Mouse (Mus musculus) hindbrain, postnatal 0 days (tissue): ENCODE measurements around the gene Vamp2. TPM values are rescaled to one million over a fixed set of nuclear protein-coding genes. Genes with fewer than 3 reads are reported as not detected.
A peak's percentile ranks its signal among the peaks of the same experiment; 100 is the strongest.

Experiments used
- ATAC-seq: fragments of 200-750 bp; cut with Nextera tagmentation; 2 replicates; pipeline ENCODE4 v1.8.0; 2017; ENCODE audit warnings: mild to moderate bottlenecking, moderate TSS enrichment, moderate library complexity
- DNase-seq: peaks from one replicate; pipeline ENCODE4 v3.0.0-alpha.2; 2015; ENCODE audit warnings: low spot score
- H3K27ac ChIP-seq: fragments of 300-500 bp; sonication (generic); 2 replicates; pipeline ENCODE4 v1.5.1; 2014; ENCODE audit warnings: mild to moderate bottlenecking
- H3K27me3 ChIP-seq: fragments of 300-500 bp; sonication (generic); 2 replicates; pipeline ENCODE4 v1.6.1; 2014; ENCODE audit warnings: low read length, mixed read lengths; ENCODE audit not compliant: insufficient read depth
- H3K36me3 ChIP-seq: fragments of 300-500 bp; sonication (generic); 2 replicates; pipeline ENCODE4 v1.6.1; 2014; ENCODE audit warnings: low read length, mixed read lengths; ENCODE audit not compliant: insufficient read depth
- H3K4me1 ChIP-seq: fragments of 300-500 bp; sonication (generic); 2 replicates; pipeline ENCODE4 v1.6.1; 2014; ENCODE audit warnings: antibody characterized with exemption, low read length, mixed read lengths; ENCODE audit not compliant: insufficient read depth
- H3K4me2 ChIP-seq: fragments of 300-500 bp; sonication (generic); 2 replicates; pipeline ENCODE4 v1.6.1; 2014; ENCODE audit warnings: low read depth, mild to moderate bottlenecking, low read length, moderate library complexity, mixed read lengths
- H3K4me3 ChIP-seq: fragments of 300-500 bp; sonication (generic); 2 replicates; pipeline ENCODE4 v1.5.1; 2014; ENCODE audit warnings: low read length
- H3K9ac ChIP-seq: fragments of 300-500 bp; sonication (generic); replicated peaks from 2 replicates; pipeline ENCODE4 v1.6.1; 2014; ENCODE audit warnings: mild to moderate bottlenecking, low read length, moderate library complexity, mixed read lengths
- H3K9me3 ChIP-seq: fragments of 300-500 bp; sonication (generic); 2 replicates; pipeline ENCODE4 v1.6.1; 2016; ENCODE audit warnings: low read length, mixed read lengths
- CTCF ChIP-seq: IDR thresholded peaks from 2 replicates; pipeline ENCODE4 v1.5.1; 2016; ENCODE audit warnings: antibody characterized with exemption, control low read depth, low read depth
- WGBS: fragments of 180-500 bp; shearing (Covaris S2); extraction: QIAGEN DNeasy Blood & Tissue Kit; methylation state at CpG from one replicate; pipeline ENCODE4 v1.1.7; 2014; 5-methylcytosine and 5-hydroxymethylcytosine counted together
- polyA plus RNA-seq: library from polyadenylated mRNA; unstranded; fragments of >200 nt; fragmentation: Nextera tagmentation; extraction: Ambion mirVana; gene quantifications from 2 replicates; pipeline ENCODE4 v1.2.1, GENCODE M21; 2015
- total RNA-seq: library from RNA; depleted of rRNA; stranded (reverse); fragments of >200 nt; gene quantifications from 2 replicates; pipeline ENCODE4 v1.2.3, GENCODE M21; 2014

Gene Vamp2
- total and polyA plus RNA-seq, 2 experiments from 2014 or later: 146 to 489 TPM

DNA sequence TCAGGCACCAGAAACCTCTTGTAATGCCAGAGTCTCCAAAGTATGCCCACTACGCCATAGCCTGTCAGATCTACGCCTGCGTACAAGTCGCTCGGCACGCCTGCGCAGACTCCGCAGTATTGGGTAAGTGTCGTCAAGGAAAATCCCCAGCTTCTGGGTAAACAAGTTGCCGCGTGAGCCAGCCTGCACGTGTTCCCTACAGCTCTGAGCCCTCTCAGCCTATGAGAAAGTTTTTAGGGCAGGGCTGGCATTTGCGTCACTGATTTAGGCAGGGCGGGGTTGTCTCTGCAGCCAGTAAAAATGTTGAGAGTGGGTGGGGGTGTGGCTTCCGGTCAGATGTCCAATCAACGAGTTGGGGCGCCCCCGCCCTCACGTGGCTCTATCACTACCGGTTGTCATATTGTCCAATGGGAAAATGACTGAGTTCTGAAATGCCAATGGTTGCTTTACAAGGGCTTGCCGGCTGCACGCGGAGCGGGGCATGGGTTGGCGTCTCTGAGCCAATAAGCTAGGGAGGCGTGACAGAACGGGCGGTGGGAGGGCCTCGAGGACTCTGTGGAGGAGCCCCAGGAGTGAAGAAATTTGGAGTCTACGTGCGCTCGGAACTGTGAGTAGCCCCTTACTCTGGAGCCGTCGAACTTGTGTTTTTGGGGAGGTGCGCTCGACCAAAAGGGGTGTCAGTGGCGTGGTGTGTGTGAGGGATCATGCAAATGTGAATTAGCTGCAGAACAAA lies 6.6 kb downstream of the Vamp2 start, which contains the start of gene Per1:
Per1 (plus strand) TSS at position 521 of the 733 bp plus-strand sequence.
- Histone ChIP-seq H3K27ac (peak within 1 kb of the TSS; percentile 96), H3K9me3 (no peaks in the 10 kb centered on the region), H3K36me3 (peaks cover 5% of the 10 kb centered on the region; the same call in 1 of the 2 replicates), H3K4me3 (peak within 1 kb of the TSS; percentile 56), H3K4me2 (peak within 1 kb of the TSS; percentile 98), H3K9ac (peak within 1 kb of the TSS; percentile 74), H3K27me3 (no peaks in the 10 kb centered on the region), H3K4me1 (peaks cover 31% of the 10 kb centered on the region)
- ATAC-seq (peak; percentile 95), DNase-seq (peak; percentile 100)
- TF ChIP-seq CTCF: no peak
- WGBS: under 1% methylated on average over 37 of the region's 37 CpGs

DNA sequence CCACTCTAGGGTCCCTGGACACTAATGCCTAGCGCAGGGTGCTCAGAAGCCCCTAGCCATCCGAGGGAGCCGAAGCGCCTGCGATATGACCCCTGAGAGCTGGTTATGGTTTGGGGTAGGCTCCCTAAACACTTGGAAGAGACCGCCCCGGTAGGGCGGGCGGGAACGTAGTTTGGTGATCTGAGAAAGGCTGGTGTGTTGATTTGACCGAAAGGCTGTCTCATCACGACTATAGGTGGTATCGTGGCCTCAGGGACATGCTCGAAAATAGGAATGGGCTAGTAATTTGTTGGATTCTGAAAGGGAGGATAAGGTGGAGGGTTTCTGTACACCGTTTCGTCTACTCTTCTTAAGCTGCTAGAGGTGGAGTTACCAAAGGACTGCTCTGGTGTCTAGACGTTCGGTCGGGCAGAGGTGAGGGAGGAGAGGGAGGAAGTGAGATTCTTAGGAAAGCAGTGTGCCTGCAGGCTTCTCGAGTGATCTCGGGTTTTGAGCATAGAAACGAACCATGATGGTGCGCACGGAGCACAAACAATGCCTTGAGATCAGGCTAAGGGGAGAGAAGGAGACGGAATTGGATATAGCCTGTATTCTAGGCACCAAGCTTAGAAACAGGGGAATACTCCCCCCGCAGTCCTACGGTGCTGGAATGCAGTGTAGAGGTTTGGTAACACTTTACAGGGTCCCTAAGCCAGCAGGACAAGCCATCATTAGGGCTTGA lies 7.4 kb downstream of the Vamp2 start:
- no peak for TF ChIP-seq CTCF
- no peak for ATAC-seq
- H3K9ac ChIP-seq: peak overlapping the region; percentile 74
- peak overlapping the region; percentile 98 for H3K4me2 ChIP-seq
- peak overlapping the region; percentile 56 for H3K4me3 ChIP-seq
- no peak for DNase-seq
- peak overlapping the region; percentile 96 for H3K27ac ChIP-seq
- peaks cover 3% of the 10 kb centered on the region; the same call in 1 of the 2 replicates for H3K36me3 ChIP-seq
- H3K9me3 ChIP-seq: no peaks in the 10 kb centered on the region
- H3K4me1 ChIP-seq: peaks cover 32% of the 10 kb centered on the region
- 2% methylated on average over 27 of the region's 27 CpGs for WGBS
- H3K27me3 ChIP-seq: no peaks in the 10 kb centered on the region

DNA sequence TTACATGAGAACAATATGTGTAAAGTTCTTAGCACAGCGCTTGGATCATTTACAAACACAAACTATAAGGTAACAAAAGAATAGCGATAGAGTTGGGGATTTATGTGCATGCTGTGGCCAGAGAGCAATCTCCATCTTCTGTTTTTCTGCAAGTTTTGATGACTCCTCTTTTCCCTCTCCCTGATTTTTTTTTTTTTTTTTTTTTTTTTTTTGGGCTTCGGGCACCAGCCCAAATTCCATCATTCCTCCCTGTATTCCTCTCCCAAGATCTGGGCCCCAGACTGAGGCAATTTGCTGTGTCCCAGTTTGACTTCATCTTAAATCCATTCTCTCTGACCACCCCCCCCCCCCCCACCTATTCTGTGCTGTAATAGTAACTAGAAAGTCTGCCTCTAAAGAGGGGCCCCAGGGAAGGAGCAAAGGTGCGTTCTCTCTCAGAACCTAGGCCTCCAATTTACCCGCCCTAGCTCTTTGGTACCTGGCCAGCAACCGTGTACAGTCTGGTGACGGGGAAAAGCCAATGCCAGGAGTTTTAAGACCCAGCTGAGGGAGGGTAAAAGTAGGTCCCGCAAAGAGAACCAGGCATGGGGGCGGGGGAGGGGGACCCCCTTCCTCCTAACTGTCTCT lies 8.2 kb downstream of the Vamp2 start:
- no peak for ATAC-seq
- peak overlapping the region; percentile 74 for H3K9ac ChIP-seq
- H3K4me3 ChIP-seq: peak overlapping the region; percentile 56
- H3K4me2 ChIP-seq: peak overlapping the region; percentile 98
- peaks cover 10% of the 10 kb centered on the region; the same call in 1 of the 2 replicates for H3K36me3 ChIP-seq
- H3K9me3 ChIP-seq: no peaks in the 10 kb centered on the region
- 8% methylated on average over 8 of the region's 9 CpGs for WGBS
- no peak for TF ChIP-seq CTCF
- H3K27me3 ChIP-seq: no peaks in the 10 kb centered on the region
- H3K4me1 ChIP-seq: peaks cover 32% of the 10 kb centered on the region
- DNase-seq: no peak
- H3K27ac ChIP-seq: peak overlapping the region; percentile 96

DNA sequence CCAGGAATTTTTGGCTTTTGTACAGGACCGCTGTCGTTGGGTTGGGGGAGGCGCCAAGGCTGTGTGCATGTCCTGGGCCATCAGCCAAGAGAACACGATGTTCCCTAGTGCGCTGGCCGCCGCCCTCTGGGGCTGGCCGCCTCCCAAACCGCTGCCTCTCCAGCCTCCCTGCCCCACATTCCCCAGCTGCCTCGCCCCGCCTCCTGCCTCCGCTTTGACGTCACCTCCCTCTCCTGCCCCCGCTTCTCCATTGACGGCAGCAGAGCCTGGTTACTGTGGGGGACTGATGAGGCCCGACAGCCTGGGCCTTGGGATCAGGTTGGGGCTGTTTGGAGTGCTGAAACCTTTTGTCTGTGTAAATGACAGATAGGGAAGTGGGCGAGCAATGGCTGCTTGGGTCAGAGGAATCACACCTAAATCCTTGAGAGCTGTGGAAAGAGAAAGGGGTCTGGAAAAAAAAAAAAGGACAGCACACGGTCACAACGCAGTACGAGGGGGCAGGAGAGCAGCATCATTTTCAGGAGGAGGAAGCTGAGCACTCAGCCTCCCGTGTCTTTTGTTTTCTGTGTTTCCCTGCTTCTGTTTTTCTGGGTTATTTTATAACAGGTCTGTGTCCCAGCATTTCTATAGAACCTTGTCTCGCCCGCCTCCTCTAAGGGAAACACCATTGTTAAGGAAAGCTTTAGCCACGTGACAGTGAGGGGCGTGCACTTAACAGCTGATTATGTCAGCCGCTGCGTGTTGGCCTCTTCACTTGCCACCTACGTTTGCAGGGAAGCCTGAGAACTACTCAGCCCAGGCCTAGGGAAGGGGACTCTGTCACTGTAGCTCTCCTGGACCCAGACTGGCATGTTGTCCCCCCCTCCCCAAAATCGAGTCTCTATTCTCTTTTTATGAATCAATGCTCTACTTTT lies 9.0 kb downstream of the Vamp2 start:
- WGBS: 2% methylated on average over 28 of the region's 29 CpGs
- no peak for TF ChIP-seq CTCF
- Histone ChIP-seq H3K36me3 (peaks cover 17% of the 10 kb centered on the region), H3K4me1 (peaks cover 32% of the 10 kb centered on the region), H3K9me3 (no peaks in the 10 kb centered on the region), H3K27me3 (no peaks in the 10 kb centered on the region), H3K4me2 (peak overlapping the region; percentile 98), H3K4me3 (peak overlapping the region; percentile 56), H3K9ac (peak overlapping the region; percentile 74), H3K27ac (peak overlapping the region; percentile 96)
- ATAC-seq: peak; percentile 13; the same call in 1 of the 2 replicates
- peak; percentile 94 for DNase-seq

DNA sequence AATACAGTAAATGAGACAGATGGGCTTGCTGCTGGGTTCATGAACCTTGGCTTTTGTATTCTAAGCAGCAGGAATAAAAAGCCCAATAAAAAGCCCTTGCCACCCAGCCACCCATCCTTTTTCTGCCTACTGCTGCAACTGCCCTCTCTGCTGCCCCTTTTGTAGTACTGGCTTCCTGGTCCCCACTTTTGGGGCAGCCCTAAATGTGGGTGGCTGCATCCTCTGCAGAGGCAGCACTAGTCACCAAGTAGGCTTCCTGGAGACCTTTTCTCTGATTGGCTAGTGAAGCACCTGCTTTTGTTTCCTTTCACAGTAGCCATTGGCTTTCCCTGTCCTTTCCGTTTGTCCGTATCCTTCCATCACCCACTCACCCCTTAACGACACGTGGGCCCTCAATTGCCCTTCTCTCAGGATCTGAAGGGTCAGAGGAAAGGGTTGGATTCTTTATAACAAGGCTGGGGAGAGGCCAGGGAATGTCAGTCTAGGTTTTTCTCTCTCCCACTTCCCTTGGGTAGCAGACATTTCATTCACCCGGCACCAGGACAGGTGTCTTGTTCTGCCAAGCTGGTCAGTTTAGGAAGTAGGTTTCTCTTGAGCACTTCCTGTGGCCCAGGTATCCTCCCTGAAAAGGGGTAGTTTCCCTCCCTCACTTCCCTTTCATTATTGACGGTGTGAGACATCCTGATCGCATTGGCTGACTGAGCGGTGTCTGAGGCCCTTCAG lies 9.9 kb downstream of the Vamp2 start:
- no peaks in the 10 kb centered on the region for H3K9me3 ChIP-seq
- peak overlapping the region; percentile 61 for H3K4me3 ChIP-seq
- H3K27me3 ChIP-seq: no peaks in the 10 kb centered on the region
- 18% methylated on average over 8 of the region's 8 CpGs for WGBS
- DNase-seq (no peak), ATAC-seq (no peak)
- H3K27ac ChIP-seq: peak overlapping the region; percentile 96
- peaks cover 32% of the 10 kb centered on the region for H3K4me1 ChIP-seq
- H3K36me3 ChIP-seq: peaks cover 26% of the 10 kb centered on the region
- H3K9ac ChIP-seq: peak overlapping the region; percentile 77
- H3K4me2 ChIP-seq: peak overlapping the region; percentile 98
- no peak for TF ChIP-seq CTCF
